Mouse (Mus musculus) kidney, adult 8-10 months (tissue): ENCODE measurements around the gene Akna.
A peak's percentile ranks its signal among the peaks of the same experiment; 100 is the strongest.

Experiments
- DNase-seq, 2 experiments: peaks; one replicate each; pipeline ENCODE4 v3.0.0; 2022

Akna gene

GRCm38 (mm10) chr4:63409317-63409907 is 6.3 kb upstream of the Akna start:
- DNase-seq, result no peak

GRCm38 (mm10) chr4:63408649-63409048 is 5.5 kb upstream of the Akna start:
- DNase-seq, result peak in 1 of 2 experiments; percentile 56

- no peak for DNase-seq
Measured at GRCm38 (mm10) chr4:63408247-63408646, 5.1 kb upstream of the Akna start.

GRCm38 (mm10) chr4:63405683-63406082 is 2.5 kb upstream of the Akna start:
- no peak for DNase-seq

- DNase-seq, result no peak
Measured at GRCm38 (mm10) chr4:63405051-63405450, 1.9 kb upstream of the Akna start.

- DNase-seq, result no peak
Measured at GRCm38 (mm10) chr4:63404205-63404604, 1.1 kb upstream of the Akna start.

- no peak for DNase-seq
Measured at GRCm38 (mm10) chr4:63402558-63402957, 596 bp downstream of the Akna start.

GRCm38 (mm10) chr4:63402056-63402455 is 1.1 kb downstream of the Akna start:
- DNase-seq, result no peak

- DNase-seq, result no peak
Measured at GRCm38 (mm10) chr4:63401620-63402019, 1.5 kb downstream of the Akna start.

GRCm38 (mm10) chr4:63400541-63401306 is 2.4 kb downstream of the Akna start:
- DNase-seq, result no peak

GRCm38 (mm10) chr4:63399691-63400270 is 3.4 kb downstream of the Akna start:
- DNase-seq, result no peak

- DNase-seq, result no peak
Measured at GRCm38 (mm10) chr4:63398854-63399609, 4.1 kb downstream of the Akna start.

GRCm38 (mm10) chr4:63397981-63398537 is 5.1 kb downstream of the Akna start:
- no peak for DNase-seq

- DNase-seq, result no peak
Measured at GRCm38 (mm10) chr4:63391322-63391721, 11.8 kb downstream of the Akna start.

- DNase-seq, result no peak
Measured at GRCm38 (mm10) chr4:63389887-63390528, 13.1 kb downstream of the Akna start.

- no peak for DNase-seq
Measured at GRCm38 (mm10) chr4:63389121-63389886, 13.8 kb downstream of the Akna start.

GRCm38 (mm10) chr4:63388029-63388428 is 15.1 kb downstream of the Akna start:
- no peak for DNase-seq

GRCm38 (mm10) chr4:63385784-63386183 is 17.4 kb downstream of the Akna start:
- no peak for DNase-seq

- no peak for DNase-seq
Measured at GRCm38 (mm10) chr4:63385253-63385652, 17.9 kb downstream of the Akna start.

- no peak for DNase-seq
Measured at GRCm38 (mm10) chr4:63384262-63384661, 18.9 kb downstream of the Akna start.

GRCm38 (mm10) chr4:63383474-63383873 is 19.7 kb downstream of the Akna start:
- no peak for DNase-seq
